Mouse (Mus musculus) myocyte (in vitro differentiated cells): Measurements from ENCODE around the gene Gabrr3.

ENCODE experiments used
- CEBPB ChIP-seq: IDR thresholded peaks from 2 replicates; pipeline ENCODE4 v1.6.1; 2011; ENCODE audit warnings: mild to moderate bottlenecking, moderate library complexity; ENCODE audit not compliant: poor library complexity, insufficient read depth, severe bottlenecking
- E2F4 ChIP-seq: IDR thresholded peaks from one replicate; pipeline ENCODE4 v1.6.1; 2011; ENCODE audit warnings: mild to moderate bottlenecking, control low read depth, moderate library complexity; ENCODE audit not compliant: insufficient read depth
- MAX ChIP-seq: IDR thresholded peaks from one replicate; pipeline ENCODE4 v1.6.1; 2011; ENCODE audit warnings: low read depth, mild to moderate bottlenecking, control low read depth
- MYOD1 ChIP-seq, 3 experiments: IDR thresholded peaks; one replicate each; pipeline ENCODE4 v1.6.1; 2011; ENCODE audit warnings: control low read depth in 2 of 3, low read depth in 2 of 3, mild to moderate bottlenecking in 2 of 3, moderate library complexity in 1 of 3; ENCODE audit not compliant: insufficient read length in 2 of 3, control insufficient read depth in 1 of 3
- MYOG ChIP-seq, 3 experiments: IDR thresholded peaks; one replicate each; pipeline ENCODE4 v1.6.1; 2011; ENCODE audit warnings: control low read depth in 2 of 3, low read depth in 2 of 3, mild to moderate bottlenecking in 2 of 3; ENCODE audit not compliant: insufficient read length in 2 of 3, control insufficient read depth in 1 of 3, insufficient read depth in 1 of 3
- POLR2A ChIP-seq: IDR thresholded peaks from one replicate; pipeline ENCODE4 v1.6.1; 2011; ENCODE audit warnings: low read depth, mild to moderate bottlenecking, control low read depth, moderate library complexity; ENCODE audit not compliant: insufficient read length
- POLR2AphosphoS2 ChIP-seq: IDR thresholded peaks from one replicate; pipeline ENCODE4 v1.6.1; 2011; ENCODE audit warnings: low read depth, control low read depth; ENCODE audit not compliant: insufficient read length
- TCF3 ChIP-seq: IDR thresholded peaks from one replicate; pipeline ENCODE4 v1.6.1; 2011; ENCODE audit warnings: low read depth, control low read depth; ENCODE audit not compliant: insufficient read length
- USF1 ChIP-seq: IDR thresholded peaks from one replicate; pipeline ENCODE4 v1.6.1; 2011; ENCODE audit warnings: low read depth, mild to moderate bottlenecking, control low read depth, moderate library complexity

DNA sequence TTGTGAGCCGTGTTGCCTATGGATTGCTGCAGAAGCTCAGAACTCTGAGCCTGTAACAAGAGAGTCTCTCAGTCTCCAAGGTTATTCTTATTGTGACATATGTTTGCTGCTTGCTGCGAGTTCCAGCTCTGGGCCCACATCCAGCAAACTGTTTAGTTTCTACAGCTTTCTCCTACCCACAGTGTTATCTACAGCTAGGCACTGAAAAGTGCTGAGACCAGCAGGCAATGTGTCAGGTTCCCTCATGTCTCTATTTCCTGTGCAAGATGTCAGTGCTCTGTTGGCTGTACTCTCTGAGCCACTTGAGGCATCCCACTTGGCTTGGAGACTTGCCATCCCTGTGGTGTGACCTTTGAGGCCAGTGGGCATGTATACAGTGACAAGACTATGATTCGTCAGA is 13.8 kb upstream of the Gabrr3 start:
- TF ChIP-seq CEBPB, result no peak
- TF ChIP-seq MYOD1 (IDR thresholded peaks at IDR 0.05; ENCODE audit: control insufficient read depth in 1 of 3, insufficient read length in 2 of 3, low read depth in 2 of 3), result no peak
- TF ChIP-seq MAX, result no peak
- no peak for TF ChIP-seq POLR2A
- no peak for TF ChIP-seq TCF3
- TF ChIP-seq MYOG (IDR thresholded peaks at IDR 0.05; ENCODE audit: control insufficient read depth in 1 of 3, insufficient read depth in 1 of 3, insufficient read length in 2 of 3, low read depth in 2 of 3), result no peak
- no peak for TF ChIP-seq E2F4
- no peak for TF ChIP-seq USF1
- no peak for TF ChIP-seq POLR2AphosphoS2
